Mouse (Mus musculus): ENCODE results near the gene Elavl2. TPM values are rescaled to one million over a fixed set of nuclear protein-coding genes. Genes with fewer than 3 reads are reported as not detected.
A peak's percentile ranks its signal among the peaks of the same experiment; 100 is the strongest.

The Elavl2 gene
- polyA plus RNA-seq, 1 experiment from 2014 or later = 6.6 TPM

DNA sequence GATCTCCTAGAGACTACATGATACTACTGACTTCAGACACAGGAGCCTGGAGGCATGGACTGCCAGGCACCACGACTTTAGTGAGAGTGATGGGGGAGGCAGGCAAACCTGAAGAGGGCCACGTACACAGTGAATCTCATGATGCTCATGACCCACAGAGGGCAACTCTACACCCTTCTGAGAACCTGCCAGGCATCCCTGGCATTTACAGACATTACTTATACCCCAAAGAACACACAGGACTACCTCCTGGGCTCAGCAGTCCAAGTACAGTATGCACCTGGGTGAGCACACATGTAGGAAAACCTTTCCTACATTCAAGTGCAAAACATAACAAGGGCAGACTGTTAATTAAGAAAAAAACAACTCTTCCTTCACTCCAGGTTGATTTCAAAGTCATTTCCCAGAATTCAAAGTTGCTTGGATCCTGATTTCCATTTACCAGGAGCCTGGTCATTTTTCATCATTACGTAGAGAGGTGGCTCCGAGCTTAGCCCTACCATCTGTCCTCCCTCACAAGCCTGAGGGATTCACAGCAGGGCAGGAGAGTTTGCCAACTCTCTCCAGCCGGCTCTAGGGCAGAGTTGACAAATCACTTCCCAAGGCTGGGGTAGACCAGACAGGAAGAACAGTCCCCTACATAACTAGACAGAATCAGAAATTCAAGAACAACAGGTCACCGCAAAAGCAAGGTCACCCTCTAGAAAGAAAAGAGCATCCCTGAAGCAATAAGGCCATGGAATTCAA is 161.7 kb downstream of the Elavl2 start:
- H3K27me3 ChIP-seq = no peaks in the 10 kb centered on the region
- H3K36me3 ChIP-seq = no peaks in the 10 kb centered on the region
- no peaks in the 10 kb centered on the region for H3K4me1 ChIP-seq
- no peak for ATAC-seq (replicated peaks; ENCODE audit: low FRiP score)
- no peak overlapping the region for H3K9ac ChIP-seq
- H3K9me3 ChIP-seq (replicated peaks) = no peaks in the 10 kb centered on the region
- H3K27ac ChIP-seq = no peak overlapping the region
- H3K4me3 ChIP-seq (replicated peaks) = no peak overlapping the region
- WGBS = 69% methylated on average over 6 of the region's 6 CpGs
- H3K4me2 ChIP-seq = no peak overlapping the region

DNA sequence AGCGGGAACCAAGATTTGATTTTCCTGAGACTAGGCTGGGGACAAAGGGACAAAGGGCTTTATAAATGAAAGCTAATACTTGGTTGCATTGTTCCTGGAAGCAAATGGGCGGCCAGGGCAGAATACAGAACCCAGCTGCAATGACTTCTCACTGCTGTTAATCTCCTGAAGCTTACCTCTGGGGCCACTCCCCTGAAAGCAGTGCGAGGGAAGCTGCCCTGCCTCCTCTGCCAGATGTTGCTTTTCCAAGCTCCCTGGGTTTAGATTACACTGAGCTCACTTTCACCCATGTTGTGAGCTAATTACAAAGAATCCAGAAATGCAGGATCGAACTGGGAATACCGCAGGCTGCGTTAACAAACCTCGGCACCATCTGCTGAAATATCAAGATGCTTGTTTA is 163.6 kb downstream of the Elavl2 start:
- Histone ChIP-seq H3K9me3 (replicated peaks) (no peaks in the 10 kb centered on the region), H3K27ac (no peak overlapping the region), H3K27me3 (no peaks in the 10 kb centered on the region), H3K4me2 (no peak overlapping the region), H3K9ac (no peak overlapping the region), H3K4me1 (no peaks in the 10 kb centered on the region), H3K4me3 (replicated peaks) (no peak overlapping the region), H3K36me3 (no peaks in the 10 kb centered on the region)
- 0 out of 2 replicates have a peak, but pooled peaks have one; percentile 52 for ATAC-seq (replicated peaks; ENCODE audit: low FRiP score)
- 36% methylated on average over 7 of the region's 7 CpGs for WGBS

DNA sequence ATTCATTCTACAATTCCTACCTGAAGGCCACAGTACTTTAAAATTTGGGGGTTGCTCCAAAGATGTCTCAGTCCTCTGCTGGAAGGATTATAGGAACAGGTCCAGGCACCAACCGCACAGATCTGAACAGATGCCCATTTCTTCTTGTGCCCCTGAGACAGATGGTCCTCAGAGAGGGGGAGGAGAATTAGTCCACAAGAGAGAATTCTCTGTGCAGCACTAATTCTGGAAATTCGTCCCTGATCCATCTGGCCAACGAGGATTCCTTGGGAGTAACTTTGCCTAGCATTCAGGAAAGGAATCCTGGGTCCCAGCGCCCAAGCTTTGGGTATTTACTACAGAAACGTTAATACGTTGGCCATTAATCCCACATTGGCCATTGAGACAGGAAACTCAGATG is 165.6 kb downstream of the Elavl2 start:
- H3K4me3 ChIP-seq (replicated peaks) = no peak overlapping the region
- ATAC-seq (replicated peaks; ENCODE audit: low FRiP score) = no peak
- H3K27me3 ChIP-seq = no peaks in the 10 kb centered on the region
- H3K4me2 ChIP-seq = no peak overlapping the region
- 85% methylated on average over 6 of the region's 6 CpGs for WGBS
- H3K27ac ChIP-seq = no peak overlapping the region
- H3K4me1 ChIP-seq = no peaks in the 10 kb centered on the region
- H3K9me3 ChIP-seq (replicated peaks) = no peaks in the 10 kb centered on the region
- no peaks in the 10 kb centered on the region for H3K36me3 ChIP-seq
- H3K9ac ChIP-seq = no peak overlapping the region

DNA sequence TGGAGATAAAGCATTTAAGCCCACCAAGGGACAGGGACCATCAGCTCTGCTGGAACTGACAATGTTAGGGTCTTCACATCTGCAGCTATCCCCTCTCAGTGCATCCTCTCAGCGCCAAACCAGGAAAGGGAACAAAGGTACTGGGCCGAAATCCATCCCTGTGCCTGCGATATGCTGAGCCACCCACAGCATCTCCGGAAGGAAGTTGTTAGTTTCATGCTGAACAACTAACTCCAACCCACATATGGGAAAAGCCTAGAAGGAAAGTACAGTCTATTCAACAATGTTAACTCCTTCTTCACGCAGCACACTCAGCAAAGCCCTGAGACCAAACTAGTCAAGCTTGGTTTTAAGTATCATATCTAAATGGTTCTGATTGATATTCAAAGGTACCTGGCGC is 167.0 kb downstream of the Elavl2 start:
- Histone ChIP-seq H3K4me3 (replicated peaks) (no peak overlapping the region), H3K36me3 (no peaks in the 10 kb centered on the region), H3K27ac (no peak overlapping the region), H3K4me1 (no peaks in the 10 kb centered on the region), H3K27me3 (no peaks in the 10 kb centered on the region), H3K9me3 (replicated peaks) (no peaks in the 10 kb centered on the region), H3K9ac (no peak overlapping the region), H3K4me2 (no peak overlapping the region)
- ATAC-seq (replicated peaks; ENCODE audit: low FRiP score) = no peak
- WGBS = 92% methylated on average over 6 of the region's 6 CpGs

DNA sequence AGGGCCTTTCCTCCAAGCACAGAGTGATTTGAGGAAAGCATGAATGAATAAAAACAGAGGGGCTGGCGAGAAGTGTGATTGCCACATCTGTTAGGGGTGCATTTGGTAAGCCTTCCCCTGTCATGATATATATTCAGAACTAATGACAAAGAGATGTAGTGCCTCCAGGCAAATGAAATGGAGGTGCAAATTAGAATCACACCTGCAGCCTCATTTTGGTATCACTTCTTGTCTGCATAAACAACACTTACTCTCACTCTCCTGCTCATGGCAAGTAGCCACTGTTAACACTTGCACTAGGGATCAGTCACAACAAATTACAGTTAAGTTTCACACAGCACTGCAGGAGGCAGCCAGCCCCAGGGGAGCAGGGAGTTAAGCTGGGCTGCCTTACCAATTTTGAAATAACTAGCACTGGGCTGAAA is 170.1 kb downstream of the Elavl2 start:
- H3K36me3 ChIP-seq = no peaks in the 10 kb centered on the region
- no peak for ATAC-seq (replicated peaks; ENCODE audit: low FRiP score)
- H3K27ac ChIP-seq = no peak overlapping the region
- no peaks in the 10 kb centered on the region for H3K27me3 ChIP-seq
- no peak overlapping the region for H3K9ac ChIP-seq
- WGBS = 72% methylated on average over 1 of the region's 1 CpGs
- H3K4me1 ChIP-seq = no peaks in the 10 kb centered on the region
- H3K4me2 ChIP-seq = no peak overlapping the region
- no peak overlapping the region for H3K4me3 ChIP-seq (replicated peaks)
- no peaks in the 10 kb centered on the region for H3K9me3 ChIP-seq (replicated peaks)

DNA sequence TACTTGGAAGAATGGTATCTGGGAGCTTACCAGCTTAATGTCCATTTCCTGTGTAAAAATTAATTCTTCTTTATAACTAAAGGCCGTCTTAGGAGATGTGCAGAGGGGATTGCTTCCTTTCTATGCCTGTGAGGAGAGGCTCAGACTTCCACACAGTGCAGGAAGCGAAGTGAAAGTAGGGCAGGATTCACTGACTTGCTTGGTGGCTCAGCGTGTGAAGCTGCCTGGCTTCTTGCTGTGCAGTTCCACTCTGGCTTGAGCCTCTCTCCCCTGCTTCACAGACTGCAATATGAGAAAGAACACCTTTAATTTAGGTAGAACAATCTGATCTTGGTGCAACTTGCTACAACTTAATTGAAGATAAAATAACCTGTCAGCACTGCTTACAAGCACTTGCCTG is 172.2 kb downstream of the Elavl2 start:
- Histone ChIP-seq H3K27ac (no peak overlapping the region), H3K27me3 (no peaks in the 10 kb centered on the region), H3K36me3 (no peaks in the 10 kb centered on the region), H3K4me2 (no peak overlapping the region), H3K4me3 (replicated peaks) (no peak overlapping the region), H3K9ac (no peak overlapping the region), H3K9me3 (replicated peaks) (no peaks in the 10 kb centered on the region), H3K4me1 (no peaks in the 10 kb centered on the region)
- no peak for ATAC-seq (replicated peaks; ENCODE audit: low FRiP score)
- WGBS = 84% methylated on average over 3 of the region's 3 CpGs

DNA sequence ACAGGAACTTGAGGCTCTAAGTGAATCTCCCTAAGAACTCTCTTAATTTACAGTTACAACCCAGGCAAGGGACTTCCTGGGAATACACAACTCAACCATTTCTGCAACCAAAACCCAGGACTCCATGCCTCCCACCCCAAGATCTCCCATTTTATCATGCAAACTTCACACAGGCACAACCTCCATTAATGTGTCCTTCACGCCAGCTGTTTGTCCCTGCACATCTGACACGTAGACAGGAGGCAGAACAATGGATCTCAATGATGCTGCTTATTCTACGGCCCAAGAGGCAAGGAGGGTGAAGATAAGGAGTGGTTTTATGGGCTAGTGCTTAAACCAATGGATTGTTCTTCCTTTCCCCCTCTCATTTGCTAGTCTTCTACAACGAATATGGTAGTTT is 176.8 kb downstream of the Elavl2 start:
- no peak overlapping the region for H3K27ac ChIP-seq
- H3K4me3 ChIP-seq (replicated peaks) = no peak overlapping the region
- no peaks in the 10 kb centered on the region for H3K27me3 ChIP-seq
- ATAC-seq (replicated peaks; ENCODE audit: low FRiP score) = no peak
- no peaks in the 10 kb centered on the region for H3K9me3 ChIP-seq (replicated peaks)
- H3K4me2 ChIP-seq = no peak overlapping the region
- no peaks in the 10 kb centered on the region for H3K4me1 ChIP-seq
- WGBS = 82% methylated on average over 4 of the region's 4 CpGs
- H3K36me3 ChIP-seq = no peaks in the 10 kb centered on the region
- H3K9ac ChIP-seq = no peak overlapping the region

DNA sequence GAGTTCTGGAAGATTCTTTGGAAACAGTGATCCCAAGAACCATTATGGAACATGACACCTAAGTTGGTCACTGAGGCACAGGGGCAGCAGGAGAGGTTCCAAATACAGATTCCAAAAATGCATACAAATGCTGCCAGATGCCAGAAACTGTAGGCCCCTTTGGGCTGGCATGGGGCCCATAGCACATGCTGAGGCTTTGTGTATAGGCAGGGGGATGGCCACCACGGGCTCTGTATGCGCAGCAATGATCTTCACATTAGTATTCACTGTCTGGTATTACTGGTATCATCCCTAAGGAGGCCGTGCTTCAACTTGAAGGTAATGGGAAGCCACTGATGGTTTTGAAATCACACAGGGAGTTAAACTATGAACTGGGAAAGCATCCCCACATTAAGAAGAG is 181.3 kb downstream of the Elavl2 start:
- 85% methylated on average over 3 of the region's 3 CpGs for WGBS
- Histone ChIP-seq H3K27me3 (no peaks in the 10 kb centered on the region), H3K4me2 (no peak overlapping the region), H3K9ac (no peak overlapping the region), H3K9me3 (replicated peaks) (no peaks in the 10 kb centered on the region), H3K4me1 (no peaks in the 10 kb centered on the region), H3K27ac (no peak overlapping the region), H3K36me3 (no peaks in the 10 kb centered on the region), H3K4me3 (replicated peaks) (no peak overlapping the region)
- no peak for ATAC-seq (replicated peaks; ENCODE audit: low FRiP score)

DNA sequence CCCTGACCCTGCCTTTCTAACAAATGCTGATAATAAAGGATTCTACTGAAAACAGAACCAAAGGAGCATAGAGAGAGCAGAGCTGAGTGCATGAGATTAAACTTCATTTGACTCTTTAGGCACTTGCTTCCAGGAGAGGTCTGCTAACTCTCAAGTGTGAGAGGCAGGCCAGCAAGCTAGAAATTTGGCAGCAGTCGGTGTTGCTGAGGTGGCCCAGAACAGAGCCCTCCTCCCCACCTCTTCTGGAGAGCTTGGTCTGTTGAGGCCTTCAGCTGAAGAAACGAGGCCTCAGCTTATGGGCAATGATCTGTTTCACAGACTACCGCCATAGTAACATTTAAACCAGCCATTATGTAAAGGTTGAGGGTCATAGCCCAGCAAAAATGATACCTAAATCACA is 186.7 kb downstream of the Elavl2 start:
- 71% methylated on average over 3 of the region's 3 CpGs for WGBS
- H3K4me3 ChIP-seq (replicated peaks) = no peak overlapping the region
- H3K4me2 ChIP-seq = no peak overlapping the region

DNA sequence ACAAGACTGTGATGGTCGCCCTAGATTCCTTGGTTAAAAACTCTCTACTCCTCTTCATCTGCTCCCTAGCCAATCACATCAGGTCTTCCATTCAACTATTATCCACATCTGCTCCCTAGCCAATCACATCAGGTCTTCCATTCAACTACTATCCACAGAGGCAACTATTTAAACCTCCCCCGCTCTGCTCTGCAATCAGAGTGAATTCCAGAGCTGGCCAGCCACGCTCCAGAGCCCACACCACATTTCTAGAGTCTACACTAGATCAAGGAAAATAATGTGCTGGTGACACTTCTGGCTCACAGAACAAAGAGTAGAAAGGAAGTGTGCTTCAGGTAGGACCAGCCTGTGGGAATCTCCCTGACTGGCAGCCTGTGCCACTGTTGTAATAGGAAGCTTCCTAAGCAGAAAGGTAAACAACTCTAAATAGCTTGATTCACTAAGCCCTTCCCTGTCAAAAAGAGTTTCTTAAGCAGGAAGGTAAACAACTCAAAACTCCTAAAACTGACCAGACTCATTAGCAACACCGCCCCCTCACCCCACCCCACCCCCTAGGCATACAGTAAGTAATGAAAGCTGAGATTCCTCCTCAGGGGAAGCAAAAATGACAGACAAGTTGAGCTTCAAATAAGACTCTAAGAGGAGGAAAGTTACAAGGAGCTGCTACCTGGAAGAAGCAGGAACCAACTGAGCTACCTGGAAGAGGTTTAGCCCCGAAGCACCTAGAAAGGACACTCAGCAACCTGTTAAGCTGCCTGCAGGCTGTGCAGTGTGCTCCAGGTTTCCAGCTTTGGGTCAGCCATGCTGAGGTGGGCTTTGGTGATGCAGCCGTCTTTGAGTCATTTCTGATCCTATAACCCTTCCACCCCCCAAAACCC is 191.9 kb downstream of the Elavl2 start:
- H3K4me1 ChIP-seq = no peaks in the 10 kb centered on the region
- WGBS = 53% methylated on average over 6 of the region's 6 CpGs
- no peak overlapping the region for H3K4me3 ChIP-seq (replicated peaks)
- H3K36me3 ChIP-seq = no peaks in the 10 kb centered on the region
- no peak overlapping the region for H3K4me2 ChIP-seq
- ATAC-seq (replicated peaks; ENCODE audit: low FRiP score) = peak; percentile 88
- H3K27me3 ChIP-seq = no peaks in the 10 kb centered on the region
- H3K9me3 ChIP-seq (replicated peaks) = no peaks in the 10 kb centered on the region
- H3K9ac ChIP-seq = no peak overlapping the region
- H3K27ac ChIP-seq = no peak overlapping the region

More for the DNA sequence above, 186.7 kb downstream of the Elavl2 start:
- Histone ChIP-seq H3K9me3 (replicated peaks) (no peaks in the 10 kb centered on the region), H3K36me3 (no peaks in the 10 kb centered on the region), H3K27ac (no peak overlapping the region), H3K9ac (no peak overlapping the region), H3K4me1 (no peaks in the 10 kb centered on the region), H3K27me3 (no peaks in the 10 kb centered on the region)
- ATAC-seq (replicated peaks; ENCODE audit: low FRiP score) = no peak

All from kidney, embryonic 15.5 days (tissue).